Mouse (Mus musculus) hindbrain, embryonic 11.5 days (tissue): Measurements from ENCODE around the gene Jmjd6. TPM values are rescaled to one million over a fixed set of nuclear protein-coding genes. Genes with fewer than 3 reads are reported as not detected.

Source experiments
- ATAC-seq: fragments of 200-750 bp; cut with Nextera tagmentation; 2 replicates; pipeline ENCODE4 v1.8.0; 2017; ENCODE audit warnings: mild to moderate bottlenecking, moderate TSS enrichment, moderate library complexity; ENCODE audit not compliant: low FRiP score
- DNase-seq: peaks from one replicate; pipeline ENCODE4 v3.0.0-alpha.2; 2015; ENCODE audit warnings: low spot score
- H3K27ac ChIP-seq: fragments of 300-500 bp; sonication (generic); 2 replicates; pipeline ENCODE4 v1.5.1; 2014; ENCODE audit warnings: mild to moderate bottlenecking, low read depth, low read length
- H3K27me3 ChIP-seq: fragments of 300-500 bp; sonication (generic); 2 replicates; pipeline ENCODE4 v1.6.1; 2014; ENCODE audit warnings: mild to moderate bottlenecking, low read length, moderate library complexity, mixed read lengths; ENCODE audit not compliant: control insufficient read depth, insufficient read depth
- H3K36me3 ChIP-seq: fragments of 300-500 bp; sonication (generic); 2 replicates; pipeline ENCODE4 v1.6.1; 2014; ENCODE audit warnings: mild to moderate bottlenecking, low read length, moderate library complexity, mixed read lengths; ENCODE audit not compliant: control insufficient read depth, insufficient read depth
- H3K4me1 ChIP-seq: fragments of 300-500 bp; sonication (generic); replicated peaks from 2 replicates; pipeline ENCODE4 v1.6.1; 2014; ENCODE audit warnings: low read length, mixed read lengths; ENCODE audit not compliant: control insufficient read depth, insufficient read depth
- H3K4me2 ChIP-seq: fragments of 300-500 bp; sonication (generic); replicated peaks from 2 replicates; pipeline ENCODE4 v1.6.1; 2014; ENCODE audit warnings: mild to moderate bottlenecking, low read depth, low read length
- H3K4me3 ChIP-seq: fragments of 300-500 bp; sonication (generic); 2 replicates; pipeline ENCODE4 v1.5.1; 2014; ENCODE audit warnings: low read depth, low read length
- H3K9ac ChIP-seq: fragments of 300-500 bp; sonication (generic); 2 replicates; pipeline ENCODE4 v1.6.1; 2014; ENCODE audit warnings: low read depth, low read length
- H3K9me3 ChIP-seq: fragments of 300-500 bp; sonication (generic); 2 replicates; pipeline ENCODE4 v1.6.1; 2016; ENCODE audit warnings: low read length; ENCODE audit not compliant: control insufficient read depth
- WGBS: fragments of 180-500 bp; shearing (Covaris S2); extraction: QIAGEN DNeasy Blood & Tissue Kit; methylation state at CpG from one replicate; pipeline ENCODE4 v1.1.7; 2014; 5-methylcytosine and 5-hydroxymethylcytosine counted together
- polyA plus RNA-seq: library from polyadenylated mRNA; unstranded; fragments of >200 nt; fragmentation: Nextera tagmentation; extraction: Ambion mirVana; gene quantifications from 2 replicates; pipeline ENCODE4 v1.2.1, GENCODE M21; 2014

Gene Jmjd6
- polyA plus RNA-seq, 1 experiment from 2014 or later, result 91.3 TPM

DNA sequence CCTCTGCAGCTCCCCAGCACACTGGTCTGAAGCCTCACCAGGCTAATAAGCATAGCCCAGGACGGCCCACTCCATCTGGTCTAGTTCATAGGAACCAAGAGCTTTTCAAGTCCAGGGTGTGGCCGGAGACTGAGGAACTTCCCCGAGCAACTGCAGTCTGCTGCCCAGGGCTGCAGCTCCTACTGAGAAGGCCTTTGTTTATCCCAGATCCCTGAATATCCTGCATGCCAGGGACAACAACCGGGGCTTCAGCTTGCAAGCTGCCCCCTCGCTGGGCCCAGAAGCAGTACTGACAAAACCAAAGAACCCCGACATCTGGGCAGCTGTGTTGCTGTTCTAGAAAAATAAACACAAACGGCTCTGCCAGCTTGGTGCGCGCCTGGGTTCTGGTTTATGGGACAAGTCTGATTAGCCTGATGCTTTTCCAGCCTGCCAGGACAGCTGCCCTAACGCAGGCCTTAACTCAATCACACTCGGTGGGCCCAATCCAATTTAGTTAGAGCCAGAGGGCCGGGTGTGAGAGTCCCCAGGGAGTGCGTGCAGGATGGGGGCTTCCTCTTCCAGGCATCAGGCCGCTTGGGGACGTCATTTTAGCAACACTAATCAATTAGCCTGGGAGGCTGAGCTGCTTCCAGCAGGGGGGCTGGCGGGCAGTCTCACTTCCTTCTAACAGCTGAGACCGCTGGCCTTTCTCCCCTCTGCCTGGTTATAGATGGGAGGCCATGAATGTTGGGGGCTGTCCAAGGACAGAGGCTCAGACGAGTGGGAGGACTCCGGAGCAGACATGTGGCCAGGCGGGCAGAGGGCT is 29.0 kb downstream of the Jmjd6 start:
- Histone ChIP-seq H3K9ac (peak overlapping the region; percentile 45), H3K27ac (peak overlapping the region; percentile 96), H3K9me3 (no peaks in the 10 kb centered on the region), H3K36me3 (no peaks in the 10 kb centered on the region), H3K27me3 (no peaks in the 10 kb centered on the region), H3K4me2 (peak overlapping the region; percentile 28), H3K4me1 (peaks cover 40% of the 10 kb centered on the region), H3K4me3 (no peak overlapping the region)
- ATAC-seq (peak; percentile 49), DNase-seq (peak; percentile 81)
- WGBS, result 3% methylated on average over 20 of the region's 20 CpGs

DNA sequence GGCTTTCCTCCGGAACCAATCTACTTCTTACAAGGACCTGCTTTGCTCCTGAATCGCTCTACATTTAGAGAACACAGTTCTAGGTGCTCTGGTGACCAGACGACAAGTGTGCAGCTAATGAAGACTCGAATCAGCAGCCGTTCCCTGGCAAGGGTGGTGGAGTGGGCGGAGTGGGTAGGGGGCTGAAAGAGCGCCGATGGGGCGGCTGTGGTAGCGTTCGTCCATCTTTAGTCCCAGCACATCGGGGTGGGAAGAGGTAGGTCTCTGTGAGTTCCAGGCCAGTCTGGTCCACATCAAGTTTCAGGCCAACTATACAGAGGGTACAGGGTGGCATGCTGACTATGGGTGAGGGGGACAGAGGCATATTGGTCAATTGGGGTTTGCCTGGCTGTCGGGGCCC is 29.6 kb downstream of the Jmjd6 start:
- Histone ChIP-seq H3K9ac (peak overlapping the region; percentile 45), H3K36me3 (no peaks in the 10 kb centered on the region), H3K4me3 (no peak overlapping the region), H3K9me3 (no peaks in the 10 kb centered on the region), H3K4me1 (peaks cover 40% of the 10 kb centered on the region), H3K27ac (peak overlapping the region; percentile 96), H3K4me2 (peak overlapping the region; percentile 28), H3K27me3 (no peaks in the 10 kb centered on the region)
- ATAC-seq (no peak), DNase-seq (no peak)
- 72% methylated on average over 13 of the region's 13 CpGs for WGBS

DNA sequence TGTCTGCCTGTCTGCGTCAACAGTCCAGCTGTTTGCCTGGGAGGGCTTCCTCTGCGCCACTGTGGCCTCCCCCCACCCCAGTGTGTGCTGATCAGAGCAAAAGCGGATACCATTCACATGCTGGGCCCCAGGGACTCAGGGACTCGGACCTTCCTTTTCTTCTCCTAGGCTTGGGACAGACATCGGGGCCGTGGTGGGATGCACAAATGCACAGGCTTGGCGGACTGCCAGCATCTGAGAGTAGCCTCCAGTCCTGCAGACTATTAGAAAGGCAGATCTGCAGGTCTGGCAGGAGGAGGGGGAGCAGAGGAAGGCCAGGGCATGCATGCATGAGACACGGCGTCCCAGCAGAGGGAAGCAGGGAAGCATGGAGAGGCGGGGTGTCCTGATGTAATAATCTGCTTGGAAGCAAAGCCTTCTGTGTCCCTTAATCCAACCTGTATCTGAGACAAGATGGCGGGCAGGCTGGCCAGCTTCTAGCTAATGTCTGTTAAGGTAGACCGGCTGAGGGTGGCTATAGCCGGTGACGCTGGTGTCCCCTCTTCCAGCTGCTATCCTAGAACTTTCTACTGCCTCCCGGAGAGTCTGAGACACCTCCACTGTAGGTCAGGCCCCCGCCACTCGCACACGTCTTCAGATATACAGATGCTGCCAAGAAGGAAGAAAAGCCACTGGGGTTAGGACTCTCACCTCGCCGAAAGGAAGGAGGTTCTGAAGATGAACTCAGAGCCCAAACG is 30.3 kb downstream of the Jmjd6 start:
- Histone ChIP-seq H3K27ac (peak overlapping the region; percentile 96), H3K9me3 (no peaks in the 10 kb centered on the region), H3K4me3 (peak overlapping the region; percentile 6; the same call in 1 of the 2 replicates), H3K4me1 (peaks cover 40% of the 10 kb centered on the region), H3K9ac (0 out of 2 replicates have a peak overlapping the region, but pooled peaks have one; percentile 37), H3K4me2 (peak overlapping the region; percentile 15; the same call in 1 of the 2 replicates), H3K27me3 (no peaks in the 10 kb centered on the region), H3K36me3 (no peaks in the 10 kb centered on the region)
- ATAC-seq (peak; percentile 54), DNase-seq (peak; percentile 80)
- WGBS, result 40% methylated on average over 21 of the region's 21 CpGs

- H3K4me3 ChIP-seq, result peak overlapping the region; percentile 12
- peak overlapping the region; percentile 58 for H3K9ac ChIP-seq
- H3K9me3 ChIP-seq, result no peaks in the 10 kb centered on the region
- H3K4me1 ChIP-seq, result peaks cover 40% of the 10 kb centered on the region
- 5% methylated on average over 28 of the region's 32 CpGs for WGBS
- no peaks in the 10 kb centered on the region for H3K36me3 ChIP-seq
- peak; percentile 87 for ATAC-seq
- peak; percentile 85 for DNase-seq
- no peaks in the 10 kb centered on the region for H3K27me3 ChIP-seq
- peak overlapping the region; percentile 47 for H3K4me2 ChIP-seq
- H3K27ac ChIP-seq, result peak overlapping the region; percentile 96
Observed at GRCm38 (mm10) chr11:116810983-116811901, 32.0 kb downstream of the Jmjd6 start.

DNA sequence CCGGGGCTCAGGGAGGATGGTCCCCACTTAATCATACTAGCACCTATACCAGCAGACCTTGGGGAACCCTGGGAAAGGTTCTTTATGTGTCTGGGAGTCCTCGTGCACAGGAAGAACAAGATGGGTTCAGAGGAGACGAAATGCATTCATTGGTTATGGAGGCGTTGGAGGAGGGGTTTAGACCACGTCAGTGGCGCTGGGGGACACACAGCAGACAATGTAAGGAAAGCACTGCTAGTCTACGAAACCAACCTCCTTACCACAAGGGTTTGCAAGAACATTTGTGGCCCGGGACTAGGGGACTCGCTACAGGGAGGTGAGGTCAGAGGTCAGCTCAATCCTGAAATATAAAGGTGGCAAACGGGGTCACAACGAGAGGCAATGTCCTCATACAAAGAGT is 32.7 kb downstream of the Jmjd6 start:
- Histone ChIP-seq H3K4me3 (no peak overlapping the region), H3K4me2 (peak overlapping the region; percentile 47), H3K9me3 (no peaks in the 10 kb centered on the region), H3K9ac (peak overlapping the region; percentile 58), H3K27me3 (no peaks in the 10 kb centered on the region), H3K4me1 (peaks cover 39% of the 10 kb centered on the region), H3K36me3 (no peaks in the 10 kb centered on the region), H3K27ac (peak overlapping the region; percentile 96)
- peak; percentile 35 for DNase-seq
- ATAC-seq, result no peak
- 42% methylated on average over 11 of the region's 11 CpGs for WGBS

GRCm38 (mm10) chr11:116809520-116809919 is 33.7 kb downstream of the Jmjd6 start:
- Histone ChIP-seq H3K4me2 (no peak overlapping the region), H3K9me3 (no peaks in the 10 kb centered on the region), H3K36me3 (no peaks in the 10 kb centered on the region), H3K4me1 (peaks cover 31% of the 10 kb centered on the region), H3K27ac (no peak overlapping the region), H3K4me3 (no peak overlapping the region), H3K27me3 (no peaks in the 10 kb centered on the region), H3K9ac (no peak overlapping the region)
- WGBS, result 77% methylated on average over 8 of the region's 8 CpGs
- ATAC-seq (no peak), DNase-seq (no peak)

GRCm38 (mm10) chr11:116808811-116809395 is 34.3 kb downstream of the Jmjd6 start:
- no peak overlapping the region for H3K4me2 ChIP-seq
- DNase-seq, result no peak
- no peak overlapping the region for H3K9ac ChIP-seq
- H3K36me3 ChIP-seq, result no peaks in the 10 kb centered on the region
- H3K27ac ChIP-seq, result no peak overlapping the region
- ATAC-seq, result no peak
- H3K9me3 ChIP-seq, result no peaks in the 10 kb centered on the region
- 75% methylated on average over 11 of the region's 11 CpGs for WGBS
- H3K4me1 ChIP-seq, result peaks cover 25% of the 10 kb centered on the region
- no peaks in the 10 kb centered on the region for H3K27me3 ChIP-seq
- H3K4me3 ChIP-seq, result no peak overlapping the region
